Mouse (Mus musculus): ENCODE results near the gene Plekhs1. TPM values are rescaled to one million over a fixed set of nuclear protein-coding genes. Genes with fewer than 3 reads are reported as not detected.
A peak's percentile ranks its signal among the peaks of the same experiment; 100 is the strongest.

The Plekhs1 gene
- under 1 TPM; 0.22 to 0.33 TPM for total RNA-seq (2021)

GRCm38 (mm10) chr19:56461522-56462101, at the start of gene Plekhs1:
Gene Plekhs1, plus strand, starts transcription at chr19:56461640.
- no peak for DNase-seq

GRCm38 (mm10) chr19:56418404-56418803, 43.0 kb upstream of the Plekhs1 start:
- DNase-seq = no peak

GRCm38 (mm10) chr19:56419452-56419851, 42.0 kb upstream of the Plekhs1 start:
- DNase-seq = no peak

GRCm38 (mm10) chr19:56420345-56420744, 41.1 kb upstream of the Plekhs1 start:
- no peak for DNase-seq

- DNase-seq = peak; percentile 88 to 91
Measured at GRCm38 (mm10) chr19:56422476-56423338, 38.7 kb upstream of the Plekhs1 start.

GRCm38 (mm10) chr19:56423370-56423769, 38.1 kb upstream of the Plekhs1 start:
- no peak for DNase-seq

- DNase-seq = no peak
Measured at GRCm38 (mm10) chr19:56424606-56425395, 36.6 kb upstream of the Plekhs1 start.

- no peak for DNase-seq
Measured at GRCm38 (mm10) chr19:56425492-56425891, 35.9 kb upstream of the Plekhs1 start.

- no peak for DNase-seq
Measured at GRCm38 (mm10) chr19:56430369-56430768, 31.1 kb upstream of the Plekhs1 start.

- DNase-seq = no peak
Measured at GRCm38 (mm10) chr19:56432706-56433105, 28.7 kb upstream of the Plekhs1 start.

- DNase-seq = no peak
Measured at GRCm38 (mm10) chr19:56433581-56433980, 27.9 kb upstream of the Plekhs1 start.

- peak in 1 of 2 experiments; percentile 34 for DNase-seq
Measured at GRCm38 (mm10) chr19:56436380-56436779, 25.1 kb upstream of the Plekhs1 start.

GRCm38 (mm10) chr19:56438357-56439071, 22.9 kb upstream of the Plekhs1 start:
- no peak for DNase-seq

- no peak for DNase-seq
Measured at GRCm38 (mm10) chr19:56439072-56439434, 22.4 kb upstream of the Plekhs1 start.

GRCm38 (mm10) chr19:56443445-56443844, 18.0 kb upstream of the Plekhs1 start:
- DNase-seq = no peak

- no peak for DNase-seq
Measured at GRCm38 (mm10) chr19:56448784-56449183, 12.7 kb upstream of the Plekhs1 start.

GRCm38 (mm10) chr19:56449537-56449936, 11.9 kb upstream of the Plekhs1 start:
- DNase-seq = no peak

- no peak for DNase-seq
Measured at GRCm38 (mm10) chr19:56450892-56451291, 10.5 kb upstream of the Plekhs1 start.

- DNase-seq = no peak
Measured at GRCm38 (mm10) chr19:56451867-56452266, 9.6 kb upstream of the Plekhs1 start.

- DNase-seq = no peak
Measured at GRCm38 (mm10) chr19:56452421-56452820, 9.0 kb upstream of the Plekhs1 start.

GRCm38 (mm10) chr19:56454862-56455261, 6.6 kb upstream of the Plekhs1 start:
- no peak for DNase-seq

GRCm38 (mm10) chr19:56455369-56455768, 6.1 kb upstream of the Plekhs1 start:
- no peak for DNase-seq

Data from layer of hippocampus, postnatal 36 days (tissue).